Mouse (Mus musculus) neural tube, embryonic 10.5 days (tissue): ENCODE results near the gene Psd.

ENCODE experiments used
- DNase-seq: peaks from one replicate; pipeline ENCODE4 v3.0.0-alpha.2; 2017; ENCODE audit warnings: low spot score; ENCODE audit errors: extremely low spot score

Psd gene

GRCm38 (mm10) chr19:46338942-46339286 is 12.0 kb upstream of the Psd start:
- DNase-seq, result no peak

- peak; percentile 95 for DNase-seq
Measured at GRCm38 (mm10) chr19:46338331-46338936, 11.5 kb upstream of the Psd start, which contains the start of gene Cuedc2. Cuedc2 (minus strand) TSS chr19:46338702.

GRCm38 (mm10) chr19:46337719-46338330 is 10.9 kb upstream of the Psd start:
- DNase-seq, result no peak

DNA sequence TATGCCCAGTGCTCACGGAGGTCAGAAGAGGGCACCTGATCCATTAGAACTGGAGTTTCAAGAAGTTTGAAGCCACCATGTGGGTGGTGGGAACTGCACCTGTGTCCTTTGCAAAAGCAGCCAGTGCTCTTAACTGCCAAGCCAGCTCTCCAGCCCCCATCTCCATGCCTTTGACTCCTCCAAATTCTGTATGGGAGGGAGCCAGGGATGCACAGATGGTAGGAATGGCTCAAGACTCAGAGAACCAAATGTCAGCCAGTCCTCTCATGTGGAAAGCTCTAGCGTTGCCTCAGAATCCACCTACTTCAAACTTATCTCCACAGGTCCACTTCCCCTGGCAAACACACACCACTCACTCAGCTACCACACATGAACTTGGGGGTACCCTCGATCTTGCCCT is 7.0 kb upstream of the Psd start:
- DNase-seq, result no peak

GRCm38 (mm10) chr19:46332721-46333339 is 5.9 kb upstream of the Psd start:
- DNase-seq, result no peak

DNA sequence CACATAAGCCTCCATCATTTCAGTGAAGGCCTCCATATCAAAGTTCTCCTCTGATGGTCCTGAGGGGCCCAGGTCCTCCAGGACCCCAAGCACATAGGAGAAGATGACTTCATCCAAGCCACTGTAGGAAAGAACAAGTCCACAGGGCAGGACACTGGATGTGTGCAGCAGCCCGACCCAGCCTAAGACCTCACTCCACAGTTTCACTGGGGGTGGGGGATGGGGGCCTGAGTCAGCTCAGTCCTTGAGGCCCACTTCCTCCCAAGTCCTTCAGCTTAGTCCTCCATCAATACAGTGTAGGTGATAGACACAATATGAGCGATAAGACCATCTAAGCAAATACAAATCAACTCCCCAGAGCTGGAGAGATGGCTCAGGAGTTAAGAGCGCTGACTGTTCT is 5.0 kb upstream of the Psd start:
- DNase-seq, result no peak

- no peak for DNase-seq
Measured at GRCm38 (mm10) chr19:46331326-46331725, 4.4 kb upstream of the Psd start.

DNA sequence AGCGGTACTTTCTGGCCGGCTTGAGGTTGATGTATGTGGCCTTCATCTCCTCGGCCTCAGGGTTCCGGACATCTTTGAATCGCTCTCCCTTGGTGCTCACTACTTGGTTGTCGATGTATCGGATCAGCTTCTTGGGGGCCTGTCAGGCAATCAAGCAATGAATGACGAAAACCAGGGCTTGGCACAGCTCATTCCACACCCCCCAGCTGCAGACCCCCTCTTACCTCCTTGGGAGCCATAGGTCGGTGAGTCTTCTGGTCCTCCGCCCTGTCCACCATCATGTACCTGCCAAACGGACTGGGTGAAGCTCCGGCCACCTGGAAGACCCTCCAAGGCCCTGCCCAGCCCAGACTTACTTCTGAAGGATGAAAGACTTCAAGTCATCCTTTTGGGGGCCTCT is 3.7 kb upstream of the Psd start:
- DNase-seq, result no peak

- peak; percentile 79 for DNase-seq
Measured at GRCm38 (mm10) chr19:46329951-46330350, 3.0 kb upstream of the Psd start.

DNA sequence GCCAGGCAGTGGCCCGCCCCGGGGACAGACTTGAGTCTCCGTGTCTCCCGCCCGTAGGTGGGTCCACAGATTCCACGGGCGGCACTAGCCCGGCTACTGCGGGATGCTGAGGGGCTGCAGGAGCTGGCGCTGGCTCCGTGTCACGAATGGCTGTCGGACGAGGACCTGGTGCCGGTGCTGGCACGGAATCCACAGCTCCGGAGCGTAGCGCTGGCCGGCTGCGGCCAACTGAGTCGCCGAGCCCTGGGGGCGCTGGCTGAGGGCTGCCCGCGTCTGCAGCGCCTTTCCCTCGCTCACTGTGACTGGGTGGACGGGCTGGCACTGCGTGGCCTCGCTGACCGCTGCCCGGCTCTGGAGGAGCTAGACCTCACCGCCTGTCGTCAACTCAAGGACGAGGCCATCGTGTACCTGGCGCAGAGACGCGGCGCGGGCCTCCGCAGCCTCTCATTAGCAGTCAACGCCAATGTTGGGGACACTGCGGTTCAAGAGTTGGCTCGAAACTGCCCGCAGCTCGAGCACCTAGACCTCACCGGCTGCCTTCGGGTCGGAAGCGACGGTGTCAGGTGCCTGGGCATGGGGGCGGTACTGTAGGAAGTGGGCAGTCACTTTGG is 2.2 kb upstream of the Psd start:
- no peak for DNase-seq

- DNase-seq, result peak; percentile 95
Measured at GRCm38 (mm10) chr19:46328081-46329030, 1.4 kb upstream of the Psd start, which contains the start of gene Fbxl15. Fbxl15 (plus strand) TSS chr19:46328184.

GRCm38 (mm10) chr19:46327531-46328064 is 642 bp upstream of the Psd start:
- no peak for DNase-seq

DNA sequence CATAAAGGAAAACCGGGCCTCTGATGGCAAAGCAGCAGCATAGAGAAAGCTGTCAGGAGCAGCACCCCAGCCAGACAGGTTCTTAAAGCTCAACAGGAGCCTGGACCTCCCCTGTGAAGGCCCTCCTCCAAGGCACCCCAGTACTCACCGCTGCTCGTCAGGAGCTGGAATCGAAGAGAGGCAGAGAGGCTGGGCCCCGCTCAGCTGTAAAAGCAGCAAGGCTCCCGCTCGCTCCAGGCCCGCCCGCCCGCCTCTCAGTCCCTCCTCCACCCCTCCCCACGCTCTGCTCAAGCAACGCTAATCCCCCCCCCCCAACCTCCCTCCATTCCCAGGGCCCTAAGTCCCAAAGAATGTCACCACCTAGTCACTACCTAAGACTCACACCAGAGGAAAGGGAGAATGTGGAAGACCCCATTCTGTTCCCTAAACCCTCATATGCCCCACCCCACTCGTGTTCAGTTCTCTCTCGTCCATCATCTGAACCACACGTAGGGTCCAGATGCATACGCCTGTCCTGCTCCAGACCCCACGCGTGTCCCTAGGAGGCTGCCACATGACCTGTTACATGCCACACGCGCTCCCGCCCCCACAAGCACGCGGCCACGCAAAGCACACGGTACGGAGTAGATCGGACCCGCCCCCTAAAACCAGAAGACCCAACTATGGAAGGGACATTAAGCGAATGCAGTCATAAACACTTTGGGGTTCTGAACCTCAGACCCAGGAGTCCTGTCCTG is 769 bp downstream of the Psd start:
- no peak for DNase-seq

DNA sequence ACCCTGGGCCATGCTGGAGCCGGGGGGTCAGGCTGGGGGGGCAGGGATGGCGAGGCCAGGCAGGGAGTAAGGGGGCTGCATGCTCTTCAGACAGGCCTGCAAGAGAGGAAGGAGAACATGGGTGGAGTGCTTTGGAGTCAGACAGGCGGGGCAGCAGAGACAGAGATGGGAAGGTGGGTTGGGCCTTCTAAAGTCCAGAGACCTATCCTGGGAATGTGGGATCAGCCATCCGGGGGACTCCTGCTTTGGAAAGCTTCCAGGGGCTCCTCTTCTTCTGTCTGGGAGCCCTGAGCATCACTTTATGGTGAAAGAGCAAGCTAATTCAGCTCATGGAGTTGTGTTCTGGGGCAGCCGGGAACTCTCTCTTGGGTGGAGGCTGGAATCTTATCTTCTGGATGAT is 2.0 kb downstream of the Psd start:
- no peak for DNase-seq

DNA sequence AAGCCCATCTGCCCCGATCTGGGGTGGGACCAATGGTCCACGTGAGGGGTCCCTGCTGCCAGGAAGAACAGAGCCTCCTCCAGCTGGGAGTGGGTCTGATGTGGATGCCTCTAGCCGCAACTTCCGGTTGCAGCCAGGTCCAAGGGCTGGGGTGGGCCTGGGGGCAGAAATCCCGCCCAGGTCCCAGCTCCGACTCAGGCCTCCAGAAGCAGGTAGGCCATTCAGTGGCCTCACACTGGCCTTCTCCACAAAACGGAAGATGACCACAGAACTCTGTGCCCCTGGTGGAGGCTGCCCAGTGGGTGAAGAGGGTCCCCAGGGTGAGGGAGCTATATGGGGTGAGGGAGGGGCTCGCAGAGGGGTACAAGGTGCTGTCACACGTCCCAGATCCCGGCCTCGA is 2.6 kb downstream of the Psd start:
- DNase-seq, result no peak

GRCm38 (mm10) chr19:46323716-46324115 is 3.2 kb downstream of the Psd start:
- no peak for DNase-seq

DNA sequence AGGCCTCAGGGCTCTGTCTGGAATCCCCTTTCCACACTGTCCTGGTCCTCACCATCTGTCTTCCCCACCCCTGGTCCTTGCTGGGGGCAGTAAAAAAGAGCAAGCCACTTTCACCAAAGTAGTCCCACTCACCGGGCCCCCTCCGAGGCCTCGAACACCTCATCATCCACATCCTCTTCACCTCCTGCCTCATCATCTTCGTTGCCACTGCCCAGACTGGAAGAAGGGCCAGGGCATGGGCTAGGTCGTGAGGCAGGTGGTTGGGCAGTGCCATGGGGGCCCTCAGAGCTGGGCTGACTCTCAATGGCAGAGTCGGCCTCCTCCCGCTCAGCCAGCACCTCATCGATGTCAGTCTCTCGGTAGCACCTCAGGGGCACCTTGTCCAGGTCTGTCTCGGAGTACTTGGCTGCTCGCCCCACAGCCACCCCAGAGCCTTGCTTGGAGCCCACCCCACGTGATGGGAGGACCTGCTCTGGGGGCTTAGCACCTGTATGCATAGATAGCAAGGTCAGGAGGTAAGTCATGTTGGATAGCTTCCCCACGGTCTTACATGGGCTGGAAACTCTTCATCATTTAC is 3.9 kb downstream of the Psd start:
- DNase-seq, result no peak

- DNase-seq, result no peak
Measured at GRCm38 (mm10) chr19:46322144-46322995, 4.6 kb downstream of the Psd start.
